Mouse (Mus musculus) kidney, adult 9 months (tissue): ENCODE results near the gene Cbx7.
"Not testable (repeated sequence)": the region's sequence is repeated elsewhere in the genome, so short reads cannot be mapped to it uniquely, and the experiment has no call there.

ENCODE experiments used
- DNase-seq: peaks from one replicate; pipeline ENCODE4 v3.0.0; 2022

Gene Cbx7

GRCm38 (mm10) chr15:79946790-79947189 is 24.1 kb downstream of the Cbx7 start:
- no peak for DNase-seq

DNA sequence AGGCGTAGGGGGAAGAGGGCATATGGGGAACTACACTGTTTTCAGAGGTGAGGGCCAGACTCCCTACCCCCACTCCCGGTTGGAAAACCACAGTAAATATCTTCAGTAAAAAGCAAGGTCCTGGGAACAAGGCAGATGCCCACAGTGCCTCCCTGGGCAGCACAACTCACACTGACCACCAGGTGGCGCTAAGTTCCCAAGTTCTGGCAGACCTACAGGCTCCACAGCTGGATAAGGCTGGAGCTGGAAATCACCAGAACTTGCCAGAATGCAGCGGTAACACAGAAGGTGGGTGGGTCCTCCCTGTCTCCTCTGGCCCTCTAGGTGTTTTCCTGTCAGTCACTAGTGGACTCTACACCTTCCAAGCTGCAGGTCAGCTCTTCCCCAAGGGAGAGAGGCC is 24.9 kb downstream of the Cbx7 start:
- DNase-seq, result peak; percentile 94

DNA sequence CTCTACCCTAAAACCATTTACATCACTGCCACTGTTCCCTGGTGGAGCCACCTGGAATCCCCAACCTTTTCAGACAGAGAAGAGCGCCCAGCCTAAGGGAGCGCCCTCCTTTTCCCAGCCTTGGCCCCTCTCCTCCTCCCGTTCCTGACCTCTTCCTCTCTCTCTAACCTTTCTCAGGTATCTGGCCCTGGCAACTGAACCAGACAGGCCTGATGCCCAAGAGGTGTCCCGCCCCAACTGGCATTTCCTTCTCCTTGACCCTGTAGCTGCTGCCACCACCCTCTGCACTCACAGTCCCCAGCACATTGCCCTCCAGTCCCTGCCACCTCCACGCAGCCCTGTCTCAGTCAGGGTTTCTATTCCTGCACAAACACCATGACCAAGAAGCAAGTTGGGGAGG is 26.0 kb downstream of the Cbx7 start:
- no peak for DNase-seq

GRCm38 (mm10) chr15:79943584-79943983 is 27.3 kb downstream of the Cbx7 start:
- DNase-seq, result no peak

GRCm38 (mm10) chr15:79942541-79942940 is 28.4 kb downstream of the Cbx7 start:
- DNase-seq, result no peak

- no peak for DNase-seq
Observed at GRCm38 (mm10) chr15:79940932-79941331, 30.0 kb downstream of the Cbx7 start.

GRCm38 (mm10) chr15:79939913-79940312 is 31.0 kb downstream of the Cbx7 start:
- DNase-seq, result no peak

DNA sequence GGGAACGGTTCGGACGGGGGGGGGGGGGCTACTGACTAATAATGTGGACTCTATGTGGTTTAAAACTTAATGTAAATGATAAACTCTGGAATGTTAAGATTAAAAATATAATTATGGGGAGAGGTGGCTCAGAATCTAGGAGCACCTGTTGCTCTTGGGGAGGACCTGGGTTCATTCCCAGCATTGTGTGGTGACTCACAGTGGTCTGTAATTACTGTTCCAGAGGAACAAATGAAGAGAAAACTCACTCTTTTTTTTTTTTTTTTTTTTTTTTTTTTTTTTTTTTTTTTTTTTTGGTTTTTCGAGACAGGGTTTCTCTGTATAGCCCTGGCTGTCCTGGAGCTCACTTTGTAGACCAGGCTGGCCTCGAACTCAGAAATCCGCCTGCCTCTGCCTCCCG is 31.4 kb downstream of the Cbx7 start:
- DNase-seq, result not testable (repeated sequence)

DNA sequence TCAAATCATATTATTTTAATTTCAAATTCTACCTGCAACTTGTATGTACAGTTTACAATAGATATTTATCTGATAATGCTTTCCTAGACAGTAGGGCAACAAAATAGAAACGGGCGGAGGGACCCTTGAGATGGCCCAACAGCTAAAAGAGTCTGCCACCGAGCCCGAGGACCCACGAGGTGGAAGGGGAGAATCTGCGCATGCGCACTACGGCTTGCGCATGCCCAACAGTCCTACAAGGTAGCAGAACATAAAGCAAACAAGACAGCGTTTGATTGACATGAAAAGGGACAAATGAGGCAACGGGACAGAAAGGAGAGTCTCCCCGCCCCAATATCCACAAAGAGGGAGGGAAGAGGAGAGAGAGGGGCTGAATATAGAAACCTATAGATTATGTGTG is 31.9 kb downstream of the Cbx7 start:
- DNase-seq, result no peak

GRCm38 (mm10) chr15:79936374-79936751 is 34.6 kb downstream of the Cbx7 start:
- DNase-seq, result no peak

DNA sequence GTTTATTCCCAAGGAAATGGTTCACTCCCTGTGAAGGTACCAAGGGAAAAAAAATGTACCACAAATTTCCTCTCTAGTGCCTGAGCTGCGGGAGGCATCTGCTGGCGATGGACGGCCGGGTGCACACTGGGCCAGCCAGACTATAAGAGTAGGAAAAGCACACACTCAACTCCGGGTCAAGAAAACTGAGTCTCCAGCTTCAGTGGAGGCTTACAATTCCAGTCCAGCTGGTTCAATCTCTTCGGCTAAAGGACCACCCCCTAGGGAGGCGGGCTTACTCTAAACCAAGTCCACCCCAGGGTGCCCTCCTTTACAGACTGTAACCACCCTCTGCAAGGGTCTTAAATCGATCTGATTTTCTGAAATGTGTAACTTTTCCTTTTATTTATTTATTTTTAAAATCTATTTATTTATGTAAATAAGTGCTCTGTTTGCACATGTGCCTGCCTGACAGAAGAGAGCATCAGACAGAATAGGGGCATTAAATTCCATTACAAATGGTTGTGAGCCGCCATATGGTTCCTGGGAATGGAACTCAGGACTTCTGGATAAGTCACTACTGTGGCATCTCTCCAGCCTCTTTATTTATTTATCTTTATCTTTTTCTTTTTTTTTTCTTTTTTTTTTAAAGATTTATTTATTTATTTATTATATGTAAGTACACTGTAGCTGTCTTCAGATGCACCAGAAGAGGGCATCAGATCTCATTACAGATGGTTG is 35.1 kb downstream of the Cbx7 start:
- no peak for DNase-seq

DNA sequence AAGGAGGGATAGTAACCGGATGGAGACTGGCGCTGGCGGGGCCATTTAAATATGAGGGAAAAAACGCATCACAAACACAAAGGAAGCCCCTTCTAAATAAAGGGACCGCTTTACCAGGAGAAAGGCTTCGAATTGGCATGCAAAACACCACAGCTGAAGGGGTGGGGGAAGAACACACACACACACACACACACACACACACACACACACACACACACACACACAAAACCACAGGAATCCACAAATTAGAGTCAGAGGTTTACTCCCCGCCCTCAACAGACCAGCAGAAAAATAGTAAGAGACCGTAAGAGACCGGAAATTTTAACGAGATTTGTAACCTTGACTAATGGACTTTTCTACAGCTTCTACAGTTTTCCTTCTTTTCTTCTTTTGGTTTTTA is 36.1 kb downstream of the Cbx7 start:
- DNase-seq, result no peak

DNA sequence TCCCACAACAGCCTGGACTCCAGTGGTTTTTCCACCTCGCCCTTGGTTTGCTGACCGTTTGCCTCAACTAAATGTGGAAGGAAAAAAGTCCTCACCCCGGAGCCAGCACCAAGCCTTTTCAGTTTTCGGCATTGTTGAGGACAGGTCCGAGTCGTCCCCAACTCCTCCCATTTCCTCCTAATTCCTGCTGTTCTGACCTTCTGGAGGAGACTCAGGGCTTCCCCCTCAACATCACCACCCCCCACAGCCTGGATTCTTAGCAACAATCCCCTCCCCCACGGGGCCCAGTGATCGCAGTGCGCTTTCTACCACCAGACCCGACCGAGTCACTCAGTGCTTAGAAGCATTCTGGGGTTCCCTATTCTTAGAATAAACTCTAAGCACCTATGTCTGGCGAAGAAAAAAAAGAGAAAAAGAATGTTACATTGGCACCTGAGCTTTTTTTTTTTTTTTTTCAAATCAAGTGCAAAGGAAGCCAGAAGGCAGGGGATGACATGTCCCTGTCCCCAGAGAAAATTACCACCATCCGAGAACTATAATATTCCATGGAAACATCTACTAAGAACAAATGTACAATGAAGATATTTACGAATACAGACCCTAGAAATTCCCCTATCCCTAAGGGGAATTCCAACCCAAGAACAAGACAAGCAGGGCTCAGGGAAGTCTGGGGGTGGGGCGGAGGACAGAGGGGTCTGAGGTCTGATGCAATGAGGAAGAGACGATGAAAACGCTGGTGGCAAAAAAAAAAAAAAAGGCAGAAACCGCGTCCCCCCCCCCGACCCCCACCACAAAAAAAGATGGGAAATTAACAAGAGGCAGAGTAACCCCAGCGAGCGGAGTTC is 37.0 kb downstream of the Cbx7 start:
- DNase-seq, result no peak

DNA sequence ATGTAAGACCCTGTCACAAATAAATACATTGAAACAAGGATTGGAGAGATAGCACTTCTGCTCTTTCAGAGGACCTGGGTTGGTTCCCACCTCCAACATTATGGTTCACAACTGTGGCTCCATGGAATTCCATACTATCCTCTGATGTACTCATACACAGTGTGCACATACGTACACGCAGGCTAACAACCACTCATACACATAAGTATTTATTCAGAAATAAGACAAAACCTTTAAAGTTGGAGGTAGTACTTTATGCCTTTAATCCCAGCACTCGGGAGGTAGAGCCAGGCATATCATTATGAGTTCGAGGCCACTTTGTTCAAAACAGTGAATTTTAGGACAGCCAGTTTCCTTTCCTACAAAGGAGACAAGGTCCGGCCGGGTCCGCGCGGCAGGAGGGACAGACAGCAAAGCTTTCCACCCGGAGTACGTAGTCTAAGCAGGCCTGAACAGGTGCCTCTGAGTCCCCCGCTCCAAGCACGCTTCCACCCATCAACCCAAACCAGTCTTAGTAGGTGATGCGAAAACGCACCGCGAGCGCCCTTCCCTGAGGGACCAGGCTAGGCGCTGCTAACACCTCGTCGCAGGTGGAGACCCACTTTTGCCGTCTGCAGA is 37.8 kb downstream of the Cbx7 start:
- no peak for DNase-seq

GRCm38 (mm10) chr15:79932323-79932987 is 38.5 kb downstream of the Cbx7 start:
- peak; percentile 97 for DNase-seq

DNA sequence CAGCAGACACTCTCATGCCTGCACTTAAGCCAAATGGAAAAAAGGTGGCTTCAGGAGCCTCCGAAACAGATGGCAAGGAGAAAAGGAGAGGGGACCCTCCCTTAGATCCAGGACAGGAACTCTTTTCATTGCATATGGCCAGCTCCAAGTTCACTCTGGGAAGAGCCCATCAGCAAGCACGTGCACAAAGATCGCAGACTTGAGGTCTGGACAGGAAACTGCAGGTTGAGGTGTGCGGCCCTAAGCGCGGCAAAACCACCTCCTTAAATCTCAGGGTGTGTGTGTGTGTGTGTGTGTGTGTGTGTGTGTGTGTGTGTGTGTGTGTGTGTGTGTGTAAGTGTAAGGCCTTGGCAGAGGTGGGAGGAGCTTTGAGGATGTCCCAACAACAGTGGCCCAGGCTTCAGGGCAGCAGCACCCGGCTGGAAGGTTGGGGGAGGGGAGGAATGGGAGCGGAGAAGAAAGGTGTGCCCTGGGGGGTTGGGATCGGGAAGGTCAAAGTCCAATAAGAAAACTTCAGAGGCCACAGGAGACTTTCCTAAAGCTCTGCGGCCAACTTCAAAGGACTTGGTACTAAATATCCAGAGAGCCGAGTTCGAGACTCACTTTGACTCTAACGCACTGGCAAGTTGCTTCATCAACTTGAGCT is 39.3 kb downstream of the Cbx7 start:
- DNase-seq, result peak; percentile 73

- DNase-seq, result no peak
Observed at GRCm38 (mm10) chr15:79929734-79930133, 41.2 kb downstream of the Cbx7 start.

- DNase-seq, result no peak
Observed at GRCm38 (mm10) chr15:79928736-79929135, 42.2 kb downstream of the Cbx7 start.

- DNase-seq, result no peak
Observed at GRCm38 (mm10) chr15:79928316-79928715, 42.6 kb downstream of the Cbx7 start.

- DNase-seq, result peak; percentile 97
Observed at GRCm38 (mm10) chr15:79927637-79928122, 43.2 kb downstream of the Cbx7 start.

DNA sequence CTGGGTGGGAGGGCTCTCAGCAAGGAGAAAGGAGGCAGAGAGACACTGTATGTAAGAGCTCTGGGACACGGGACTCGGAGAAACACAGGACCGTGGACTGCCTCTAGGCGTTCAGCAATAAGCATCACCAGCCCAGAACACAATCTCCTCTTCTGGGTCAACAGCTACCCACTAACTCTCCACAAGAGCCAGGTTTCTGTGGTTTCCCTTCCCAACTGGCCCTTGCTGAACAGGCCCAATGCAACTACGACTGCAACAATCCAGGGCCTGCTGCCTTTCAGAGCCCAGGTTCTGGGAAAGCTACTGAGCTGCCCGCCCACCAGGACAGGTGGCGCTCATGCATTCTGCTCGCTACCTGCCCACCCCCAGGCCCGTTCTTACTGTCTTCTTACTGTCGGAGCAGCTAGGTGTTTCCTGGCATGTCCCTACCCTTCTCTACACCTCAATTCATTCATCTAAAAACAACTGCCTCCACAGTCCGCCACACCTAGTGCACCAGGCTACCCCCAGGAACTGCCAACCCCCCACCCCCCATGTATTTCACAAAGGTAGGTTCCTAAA is 44.0 kb downstream of the Cbx7 start:
- no peak for DNase-seq

GRCm38 (mm10) chr15:79919787-79920186 is 51.1 kb downstream of the Cbx7 start:
- DNase-seq, result no peak
